Mouse (Mus musculus): Measurements from ENCODE around the gene Gm10471. TPM values are rescaled to one million over a fixed set of nuclear protein-coding genes. Genes with fewer than 3 reads are reported as not detected.

Gm10471 gene
- polyA plus RNA-seq (2017; shearing (Covaris generic)), result not detected

DNA sequence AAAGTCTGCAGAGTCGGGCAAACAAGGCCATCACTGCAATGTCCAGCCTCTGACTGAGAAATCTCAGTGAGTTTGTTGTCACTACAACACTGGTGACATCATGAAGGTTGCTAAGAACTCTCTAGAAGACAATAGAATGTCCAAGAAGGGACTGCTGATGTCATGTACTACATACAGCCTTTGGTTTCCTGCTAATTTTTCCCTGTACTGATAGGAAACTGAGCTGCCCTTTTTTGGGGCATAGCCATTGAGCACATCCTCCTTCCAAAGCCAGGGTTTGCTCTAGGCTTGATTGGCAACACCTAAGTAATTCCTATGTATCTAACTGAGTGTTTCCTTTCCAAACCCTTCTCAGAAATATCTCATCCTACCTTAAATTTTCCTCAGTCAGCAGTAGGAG, at the start of gene Gm10471:
TSS of gene Gm10471 (minus strand) at position 101 of the 400 bp plus-strand sequence.

DNA sequence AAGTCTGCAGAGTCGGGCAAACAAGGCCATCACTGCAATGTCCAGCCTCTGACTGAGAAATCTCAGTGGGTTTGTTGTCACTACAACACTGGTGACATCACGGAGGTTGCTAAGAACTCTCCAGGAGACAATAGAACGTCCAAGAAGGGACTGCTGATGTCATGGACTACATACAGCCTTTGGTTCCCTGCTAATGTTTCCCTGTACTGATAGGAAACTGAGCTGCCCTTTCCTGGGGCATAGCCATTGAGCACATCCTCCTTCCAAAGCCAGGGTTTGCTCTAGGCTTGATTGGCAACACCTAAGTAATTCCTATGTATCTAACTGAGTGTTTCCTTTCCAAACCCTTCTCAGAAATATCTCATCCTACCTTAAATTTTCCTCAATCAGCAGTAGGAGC, 32.2 kb upstream of the Gm10471 start, which contains the start of gene Gm10220:
TSS of gene Gm10220 (minus strand) at position 101 of the 400 bp plus-strand sequence.

DNA sequence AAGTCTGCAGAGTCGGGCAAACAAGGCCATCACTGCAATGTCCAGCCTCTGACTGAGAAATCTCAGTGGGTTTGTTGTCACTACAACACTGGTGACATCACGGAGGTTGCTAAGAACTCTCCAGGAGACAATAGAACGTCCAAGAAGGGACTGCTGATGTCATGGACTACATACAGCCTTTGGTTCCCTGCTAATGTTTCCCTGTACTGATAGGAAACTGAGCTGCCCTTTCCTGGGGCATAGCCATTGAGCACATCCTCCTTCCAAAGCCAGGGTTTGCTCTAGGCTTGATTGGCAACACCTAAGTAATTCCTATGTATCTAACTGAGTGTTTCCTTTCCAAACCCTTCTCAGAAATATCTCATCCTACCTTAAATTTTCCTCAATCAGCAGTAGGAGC, 16.2 kb upstream of the Gm10471 start, which contains the start of gene 5031410I06Rik:
TSS of gene 5031410I06Rik (minus strand) at position 101 of the 400 bp plus-strand sequence.

DNA sequence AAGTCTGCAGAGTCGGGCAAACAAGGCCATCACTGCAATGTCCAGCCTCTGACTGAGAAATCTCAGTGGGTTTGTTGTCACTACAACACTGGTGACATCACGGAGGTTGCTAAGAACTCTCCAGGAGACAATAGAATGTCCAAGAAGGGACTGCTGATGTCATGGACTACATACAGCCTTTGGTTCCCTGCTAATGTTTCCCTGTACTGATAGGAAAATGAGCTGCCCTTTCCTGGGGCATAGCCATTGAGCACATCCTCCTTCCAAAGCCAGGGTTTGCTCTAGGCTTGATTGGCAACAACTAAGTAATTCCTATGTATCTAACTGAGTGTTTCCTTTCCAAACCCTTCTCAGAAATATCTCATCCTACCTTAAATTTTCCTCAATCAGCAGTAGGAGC, 30.6 kb downstream of the Gm10471 start, which contains the start of gene Gm7347:
TSS of gene Gm7347 (minus strand) at position 101 of the 400 bp plus-strand sequence.

DNA sequence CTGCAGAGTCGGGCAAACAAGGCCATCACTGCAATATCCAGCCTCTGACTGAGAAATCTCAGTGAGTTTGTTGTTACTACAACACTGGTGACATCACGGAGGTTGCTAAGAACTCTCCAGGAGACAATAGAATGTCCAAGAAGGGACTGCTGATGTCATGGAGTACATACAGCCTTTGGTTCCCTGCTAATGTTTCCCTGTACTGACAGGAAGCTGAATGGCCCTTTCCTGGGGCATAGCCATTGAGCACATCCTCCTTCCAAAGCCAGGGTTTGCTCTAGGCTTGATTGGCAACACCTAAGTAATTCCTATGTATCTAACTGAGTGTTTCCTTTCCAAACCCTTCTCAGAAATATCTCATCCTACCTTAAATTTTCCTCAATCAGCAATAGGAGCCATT, 49.6 kb downstream of the Gm10471 start, which contains the start of gene Speer4a:
TSS of gene Speer4a (minus strand) at position 101 of the 400 bp plus-strand sequence.

Other genes starting within 250 kb of the Gm10471 start
- gene Gm21663, start 146.9 kb downstream of the Gm10471 start, polyA plus RNA-seq (2017; shearing (Covaris generic)), result not detected
- not detected for gene Gm21671, start 134.9 kb downstream of the Gm10471 start, polyA plus RNA-seq (2017; shearing (Covaris generic))
- not detected for gene Gm21680, start 116.6 kb downstream of the Gm10471 start, polyA plus RNA-seq (2017; shearing (Covaris generic))
- gene Gm21698, start 100.6 kb downstream of the Gm10471 start, polyA plus RNA-seq (2017; shearing (Covaris generic)), result not detected
- gene Gm1979, start 84.5 kb downstream of the Gm10471 start, polyA plus RNA-seq (2017; shearing (Covaris generic)), result not detected
- not detected for gene Gm5862, start 66.4 kb downstream of the Gm10471 start, polyA plus RNA-seq (2017; shearing (Covaris generic))
- not detected for gene Speer4a, start 49.7 kb downstream of the Gm10471 start, polyA plus RNA-seq (2017; shearing (Covaris generic))
- gene Gm7347, start 30.7 kb downstream of the Gm10471 start, polyA plus RNA-seq (2017; shearing (Covaris generic)), result not detected
- not detected for gene 5031410I06Rik, start 16.1 kb upstream of the Gm10471 start, polyA plus RNA-seq (2017; shearing (Covaris generic))
- gene Gm10220, start 32.1 kb upstream of the Gm10471 start, polyA plus RNA-seq (2017; shearing (Covaris generic)), result not detected
- not detected for gene Gm7361, start 168.4 kb upstream of the Gm10471 start, polyA plus RNA-seq (2017; shearing (Covaris generic))